Mouse (Mus musculus) myocyte (in vitro differentiated cells): ENCODE results near the gene Cxcr2. TPM values are rescaled to one million over a fixed set of nuclear protein-coding genes. Genes with fewer than 3 reads are reported as not detected.

Source experiments
- H3K27me3 ChIP-seq: one replicate; pipeline ENCODE4 v1.6.1; 2011; ENCODE audit not compliant: control insufficient read depth, insufficient read depth, insufficient read length
- H3K36me3 ChIP-seq: one replicate; pipeline ENCODE4 v1.6.1; 2011; ENCODE audit not compliant: control insufficient read depth, insufficient read depth
- H3K4me2 ChIP-seq: one replicate; pipeline ENCODE4 v1.6.1; 2011; ENCODE audit warnings: low read depth, control low read depth
- H3K4me3 ChIP-seq: one replicate; pipeline ENCODE4 v1.5.1; 2011; ENCODE audit warnings: mild to moderate bottlenecking, control low read depth, moderate library complexity
- H3K79me2 ChIP-seq: one replicate; pipeline ENCODE4 v1.6.1; 2011; ENCODE audit not compliant: control insufficient read depth, insufficient read depth
- H3ac ChIP-seq: one replicate; pipeline ENCODE4 v1.6.1; 2011; ENCODE audit not compliant: control insufficient read depth, insufficient read length
- CEBPB ChIP-seq: IDR thresholded peaks from 2 replicates; pipeline ENCODE4 v1.6.1; 2011; ENCODE audit warnings: mild to moderate bottlenecking, moderate library complexity; ENCODE audit not compliant: poor library complexity, insufficient read depth, severe bottlenecking
- E2F4 ChIP-seq: IDR thresholded peaks from one replicate; pipeline ENCODE4 v1.6.1; 2011; ENCODE audit warnings: mild to moderate bottlenecking, control low read depth, moderate library complexity; ENCODE audit not compliant: insufficient read depth
- MAX ChIP-seq: IDR thresholded peaks from one replicate; pipeline ENCODE4 v1.6.1; 2011; ENCODE audit warnings: low read depth, mild to moderate bottlenecking, control low read depth
- MYOD1 ChIP-seq, 3 experiments: IDR thresholded peaks; one replicate each; pipeline ENCODE4 v1.6.1; 2011; ENCODE audit warnings: control low read depth in 2 of 3, low read depth in 2 of 3, mild to moderate bottlenecking in 2 of 3, moderate library complexity in 1 of 3; ENCODE audit not compliant: insufficient read length in 2 of 3, control insufficient read depth in 1 of 3
- MYOG ChIP-seq, 3 experiments: IDR thresholded peaks; one replicate each; pipeline ENCODE4 v1.6.1; 2011; ENCODE audit warnings: control low read depth in 2 of 3, low read depth in 2 of 3, mild to moderate bottlenecking in 2 of 3; ENCODE audit not compliant: insufficient read length in 2 of 3, control insufficient read depth in 1 of 3, insufficient read depth in 1 of 3
- POLR2A ChIP-seq: IDR thresholded peaks from one replicate; pipeline ENCODE4 v1.6.1; 2011; ENCODE audit warnings: low read depth, mild to moderate bottlenecking, control low read depth, moderate library complexity; ENCODE audit not compliant: insufficient read length
- POLR2AphosphoS2 ChIP-seq: IDR thresholded peaks from one replicate; pipeline ENCODE4 v1.6.1; 2011; ENCODE audit warnings: low read depth, control low read depth; ENCODE audit not compliant: insufficient read length
- REST ChIP-seq: IDR thresholded peaks from one replicate; pipeline ENCODE4 v1.6.1; 2011; ENCODE audit warnings: mild to moderate bottlenecking, control low read depth, moderate library complexity; ENCODE audit not compliant: insufficient read depth, insufficient read length
- SRF ChIP-seq: IDR thresholded peaks from one replicate; pipeline ENCODE4 v1.6.1; 2011; ENCODE audit warnings: low read depth; ENCODE audit not compliant: control insufficient read depth, insufficient read length
- TCF12 ChIP-seq: IDR thresholded peaks from one replicate; pipeline ENCODE4 v1.6.1; 2011; ENCODE audit warnings: mild to moderate bottlenecking, control low read depth; ENCODE audit not compliant: poor library complexity, insufficient read depth, severe bottlenecking
- TCF3 ChIP-seq: IDR thresholded peaks from one replicate; pipeline ENCODE4 v1.6.1; 2011; ENCODE audit warnings: low read depth, control low read depth; ENCODE audit not compliant: insufficient read length
- USF1 ChIP-seq: IDR thresholded peaks from one replicate; pipeline ENCODE4 v1.6.1; 2011; ENCODE audit warnings: low read depth, mild to moderate bottlenecking, control low read depth, moderate library complexity
- polyA plus RNA-seq: library from polyadenylated mRNA; unstranded; fragments of >200 nt; fragmentation: generic; extraction: Trizol; gene quantifications from one replicate; pipeline ENCODE4 v1.2.1, GENCODE M21; 2012; ENCODE audit warnings: missing spikeins

Cxcr2 gene
- polyA plus RNA-seq, 1 experiment: not detected

GRCm38 (mm10) chr1:74172722-74173121 lies 18.9 kb downstream of the Cxcr2 start:
- Histone ChIP-seq H3K27me3 (peaks cover 5% of the 10 kb centered on the region), H3K79me2 (no peaks in the 10 kb centered on the region), H3K36me3 (no peaks in the 10 kb centered on the region), H3ac (no peak overlapping the region), H3K4me3 (no peak overlapping the region), H3K4me2 (no peak overlapping the region)
- no peak for TF ChIP-seq MYOD1 (IDR thresholded peaks at IDR 0.05; ENCODE audit: control insufficient read depth in 1 of 3, insufficient read length in 2 of 3, low read depth in 2 of 3)

- Histone ChIP-seq H3K36me3 (no peaks in the 10 kb centered on the region), H3K4me3 (no peak overlapping the region), H3K27me3 (peaks cover 2% of the 10 kb centered on the region), H3K79me2 (no peaks in the 10 kb centered on the region), H3ac (no peak overlapping the region), H3K4me2 (no peak overlapping the region)
- TF ChIP-seq MAX (no peak), USF1 (no peak), POLR2A (no peak), SRF (no peak), MYOG (IDR thresholded peaks at IDR 0.05; ENCODE audit: control insufficient read depth in 1 of 3, insufficient read depth in 1 of 3, insufficient read length in 2 of 3, low read depth in 2 of 3) (no peak), CEBPB (no peak)
These were observed 21.9 kb downstream of the Cxcr2 start for GRCm38 (mm10) chr1:74175731-74176130.

GRCm38 (mm10) chr1:74178618-74179017 lies 24.8 kb downstream of the Cxcr2 start:
- Histone ChIP-seq H3K79me2 (no peaks in the 10 kb centered on the region), H3K4me3 (no peak overlapping the region), H3K4me2 (no peak overlapping the region), H3K36me3 (no peaks in the 10 kb centered on the region), H3ac (no peak overlapping the region), H3K27me3 (peaks cover 4% of the 10 kb centered on the region)
- TF ChIP-seq E2F4 (no peak), USF1 (no peak)

GRCm38 (mm10) chr1:74179624-74180408 lies 26.0 kb downstream of the Cxcr2 start:
- no peaks in the 10 kb centered on the region for H3K79me2 ChIP-seq
- no peak for TF ChIP-seq USF1
- no peak for TF ChIP-seq TCF12
- no peak for TF ChIP-seq CEBPB
- no peak for TF ChIP-seq MAX
- TF ChIP-seq POLR2AphosphoS2: no peak
- no peak for TF ChIP-seq REST
- no peak for TF ChIP-seq MYOG (IDR thresholded peaks at IDR 0.05; ENCODE audit: control insufficient read depth in 1 of 3, insufficient read depth in 1 of 3, insufficient read length in 2 of 3, low read depth in 2 of 3)
- TF ChIP-seq MYOD1 (IDR thresholded peaks at IDR 0.05; ENCODE audit: control insufficient read depth in 1 of 3, insufficient read length in 2 of 3, low read depth in 2 of 3): no peak
- TF ChIP-seq TCF3: no peak
- no peak for TF ChIP-seq SRF
- no peak for TF ChIP-seq POLR2A

GRCm38 (mm10) chr1:74181462-74181861 lies 27.7 kb downstream of the Cxcr2 start:
- Histone ChIP-seq H3K36me3 (no peaks in the 10 kb centered on the region), H3ac (no peak overlapping the region), H3K4me2 (no peak overlapping the region), H3K4me3 (no peak overlapping the region), H3K27me3 (peaks cover 4% of the 10 kb centered on the region), H3K79me2 (no peaks in the 10 kb centered on the region)
- TF ChIP-seq MYOD1 (IDR thresholded peaks at IDR 0.05; ENCODE audit: control insufficient read depth in 1 of 3, insufficient read length in 2 of 3, low read depth in 2 of 3) (no peak), E2F4 (no peak), CEBPB (no peak), MAX (no peak), POLR2A (no peak), TCF12 (no peak), REST (no peak), SRF (no peak), MYOG (IDR thresholded peaks at IDR 0.05; ENCODE audit: control insufficient read depth in 1 of 3, insufficient read depth in 1 of 3, insufficient read length in 2 of 3, low read depth in 2 of 3) (no peak), TCF3 (no peak), USF1 (no peak), POLR2AphosphoS2 (no peak)

More at GRCm38 (mm10) chr1:74179624-74180408, 26.0 kb downstream of the Cxcr2 start:
- H3K27me3 ChIP-seq: peaks cover 4% of the 10 kb centered on the region
- no peak overlapping the region for H3ac ChIP-seq
- no peak overlapping the region for H3K4me2 ChIP-seq
- H3K4me3 ChIP-seq: no peak overlapping the region
- no peaks in the 10 kb centered on the region for H3K36me3 ChIP-seq
